Mouse (Mus musculus): ENCODE measurements around the gene Fignl1.

The Fignl1 gene

DNA sequence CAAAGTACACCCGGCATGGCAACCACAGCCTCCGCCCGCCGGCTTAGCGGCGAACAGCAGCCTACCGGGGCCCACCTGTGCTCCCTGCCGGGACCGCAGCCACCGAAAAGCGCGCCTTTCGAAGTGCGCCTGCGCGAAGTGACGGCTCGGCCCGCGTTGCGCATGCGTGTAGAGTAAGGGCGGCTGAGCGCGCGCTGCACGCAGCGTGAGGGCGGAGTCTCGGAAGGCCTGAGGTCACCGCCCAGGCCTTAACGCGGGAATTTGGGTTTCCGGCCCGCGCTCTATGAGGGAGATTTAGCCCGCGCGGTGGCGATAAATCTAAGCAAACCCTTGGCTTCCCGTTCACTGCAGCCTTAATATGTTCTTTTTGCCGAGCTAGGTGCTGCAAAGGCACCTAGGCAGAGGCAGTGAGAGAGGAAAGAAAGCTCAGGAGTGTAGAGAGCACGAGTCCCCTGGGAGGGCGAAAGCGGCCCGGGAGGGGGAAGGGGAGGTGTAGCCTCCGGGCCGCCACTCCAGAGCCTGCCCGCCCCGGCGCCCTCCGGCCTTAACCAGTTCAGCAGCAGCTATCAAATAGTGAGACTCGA lies at the start of gene Fignl1:
Gene Fignl1 (minus strand): TSS at position 143 of the 584 bp plus-strand sequence.
- peak; percentile 99 for DNase-seq (ENCODE audit: low read depth, low spot score)

GRCm38 (mm10) chr11:11856959-11857358 lies 48.2 kb upstream of the Fignl1 start:
- DNase-seq (ENCODE audit: low read depth, low spot score) = no peak

GRCm38 (mm10) chr11:11855685-11856131 lies 46.9 kb upstream of the Fignl1 start:
- no peak for DNase-seq (ENCODE audit: low read depth, low spot score)

DNA sequence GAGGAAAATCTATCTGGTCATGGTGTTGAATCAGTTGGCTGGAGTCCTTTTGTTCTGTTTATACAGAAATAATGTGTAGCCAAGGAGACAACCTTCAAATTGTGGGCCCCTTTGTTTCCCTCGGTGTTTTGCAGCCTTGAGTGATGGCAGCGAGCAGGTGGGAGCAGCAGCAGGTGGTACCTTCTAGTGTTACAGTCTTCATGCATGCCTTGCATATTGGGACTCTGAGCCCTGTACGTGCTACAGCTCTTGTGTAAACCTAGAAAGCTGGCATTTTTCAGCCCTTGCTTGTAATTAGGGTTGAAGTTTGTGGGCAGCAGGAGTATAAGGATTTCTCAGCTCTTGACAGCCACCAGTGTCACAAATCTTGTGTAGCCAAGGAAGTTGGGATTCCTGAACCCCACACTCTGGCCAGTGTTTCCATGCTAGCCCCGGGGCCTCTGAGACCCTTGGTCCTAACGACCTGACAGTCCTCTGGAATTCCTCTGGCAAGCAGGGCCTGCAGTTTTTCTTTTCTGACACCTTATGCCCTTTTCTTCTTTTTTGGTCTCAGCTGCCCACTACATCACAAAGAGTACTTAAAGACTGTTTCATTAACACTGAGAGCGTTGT lies 46.4 kb upstream of the Fignl1 start:
- peak; percentile 84 for DNase-seq (ENCODE audit: low read depth, low spot score)

- DNase-seq (ENCODE audit: low read depth, low spot score) = no peak
Measured at GRCm38 (mm10) chr11:11853731-11854461, 45.1 kb upstream of the Fignl1 start.

- DNase-seq (ENCODE audit: low read depth, low spot score) = peak; percentile 55
Measured at GRCm38 (mm10) chr11:11851957-11852505, 43.3 kb upstream of the Fignl1 start.

DNA sequence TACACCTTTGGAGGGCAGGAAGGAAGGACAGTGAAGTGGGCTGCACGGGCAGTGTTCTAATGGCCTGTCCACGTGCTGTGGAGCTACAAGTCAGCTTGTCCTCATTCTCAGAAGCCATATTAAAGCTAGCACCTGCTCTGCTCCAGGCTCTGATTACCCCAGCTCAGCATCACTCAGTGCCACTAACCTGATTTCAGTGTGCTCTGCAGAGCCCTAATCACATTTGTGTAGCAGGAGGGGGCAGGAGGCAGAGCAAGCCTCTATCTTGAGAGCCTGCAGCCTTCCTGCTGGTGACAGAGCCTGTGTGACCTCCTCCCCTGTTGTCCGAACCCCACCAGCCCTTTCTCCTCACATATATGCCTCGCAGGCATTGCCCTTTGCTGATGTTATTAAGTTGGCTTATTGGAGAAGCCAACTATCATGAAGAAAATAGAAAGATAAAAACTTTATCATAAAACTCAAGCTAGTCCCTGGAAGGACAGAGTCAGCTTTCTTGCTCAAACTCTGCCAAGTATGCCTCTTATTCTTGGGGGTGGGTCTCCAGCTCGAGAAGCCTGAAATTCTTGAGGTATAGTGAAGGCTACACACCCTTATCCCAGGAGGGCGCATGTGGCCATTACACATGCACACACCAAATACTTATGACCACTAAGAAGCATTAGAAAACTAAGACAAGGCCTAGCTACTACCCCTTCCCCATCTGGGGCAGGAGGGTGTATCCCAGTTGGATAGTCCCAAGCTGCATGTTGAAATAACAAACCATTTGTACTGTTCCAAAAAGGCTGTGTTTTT lies 41.9 kb upstream of the Fignl1 start:
- DNase-seq (ENCODE audit: low read depth, low spot score) = no peak

DNA sequence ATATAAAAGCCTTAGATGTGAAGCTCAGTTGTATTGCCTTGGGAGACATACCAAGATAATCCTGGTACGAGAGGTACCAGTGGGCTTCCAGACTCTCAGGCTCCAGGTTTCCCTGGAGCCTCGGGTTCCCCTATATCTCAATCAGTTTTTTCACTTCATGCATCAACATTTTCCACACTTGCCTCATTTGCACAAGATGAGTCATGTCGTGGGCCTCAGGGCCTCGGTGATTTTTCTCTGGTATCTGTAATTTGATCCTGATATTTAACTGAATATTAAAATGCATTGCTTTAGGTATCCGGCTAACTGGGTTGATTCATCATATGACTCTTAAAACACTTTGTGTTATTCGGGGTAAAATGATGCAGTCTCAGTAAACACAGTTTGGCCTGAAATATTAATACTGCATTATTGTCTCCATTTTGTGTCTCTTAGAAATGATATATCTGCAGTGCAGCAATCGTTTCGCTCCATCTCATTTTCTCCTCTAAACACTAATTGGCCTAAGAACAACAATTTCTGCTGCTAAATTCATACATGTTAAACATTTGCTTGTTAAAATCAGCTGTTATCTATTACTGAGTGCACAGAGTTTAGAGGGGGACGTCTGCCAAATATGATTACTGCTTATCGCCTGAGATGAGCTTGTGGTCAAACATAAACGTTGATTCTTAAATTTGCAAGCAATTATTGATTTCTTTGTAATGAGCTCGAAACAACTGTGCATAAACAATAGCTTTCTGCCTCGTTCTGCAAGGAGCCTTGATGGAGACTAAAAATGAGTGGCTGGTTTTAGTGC lies 41.0 kb upstream of the Fignl1 start:
- no peak for DNase-seq (ENCODE audit: low read depth, low spot score)

- no peak for DNase-seq (ENCODE audit: low read depth, low spot score)
Measured at GRCm38 (mm10) chr11:11848467-11848866, 39.7 kb upstream of the Fignl1 start.

DNA sequence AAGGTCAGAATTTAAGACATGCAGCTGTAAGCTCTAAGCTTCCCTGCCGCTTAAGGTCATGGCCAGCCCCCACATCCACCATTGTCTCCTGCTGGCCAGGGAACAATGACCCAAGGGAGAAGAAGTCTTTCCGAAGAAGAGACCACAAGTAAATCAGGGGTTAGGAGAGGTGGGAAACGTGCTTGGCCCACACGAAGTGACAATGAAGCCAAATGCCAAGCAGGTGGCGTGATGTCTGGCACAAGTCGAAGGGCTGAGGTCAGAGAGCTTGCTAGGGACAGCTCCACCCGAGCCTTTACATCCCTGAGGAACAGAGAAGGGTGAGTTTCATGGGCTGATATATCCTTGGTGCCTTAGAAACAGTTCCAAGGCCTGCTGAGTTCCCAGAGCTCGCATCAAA lies 36.3 kb upstream of the Fignl1 start:
- no peak for DNase-seq (ENCODE audit: low read depth, low spot score)

DNA sequence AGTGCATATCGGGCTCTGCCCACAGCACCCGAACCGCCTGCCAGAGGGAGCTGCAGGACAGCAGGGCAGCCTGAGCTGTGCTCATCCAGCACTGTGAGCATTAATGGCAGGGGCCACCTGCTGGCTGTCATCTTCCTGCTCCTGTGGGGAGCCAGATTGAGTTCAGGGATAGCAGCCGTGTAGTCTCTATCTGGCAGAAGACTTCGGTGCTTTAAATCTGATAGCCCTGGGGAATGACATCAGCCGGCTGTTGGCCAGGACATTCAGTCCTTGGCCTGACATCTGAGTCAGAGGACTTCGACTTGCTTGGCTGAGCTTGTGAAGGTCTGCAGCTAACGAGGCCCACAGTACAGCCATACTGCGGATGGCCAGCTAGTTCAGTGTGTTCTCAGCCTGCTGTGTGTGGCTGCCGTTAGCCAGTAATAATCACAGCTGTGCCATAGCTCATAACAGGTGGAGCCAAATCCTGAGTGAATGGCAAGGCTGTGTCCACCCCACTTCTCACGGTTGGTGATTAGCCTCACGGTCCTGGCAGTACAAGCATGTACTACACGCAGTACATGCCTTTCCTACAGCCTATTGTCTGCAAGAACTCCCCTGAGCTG lies 35.7 kb upstream of the Fignl1 start:
- peak; percentile 56 for DNase-seq (ENCODE audit: low read depth, low spot score)

- no peak for DNase-seq (ENCODE audit: low read depth, low spot score)
Measured at GRCm38 (mm10) chr11:11841590-11841989, 32.8 kb upstream of the Fignl1 start.

- no peak for DNase-seq (ENCODE audit: low read depth, low spot score)
Measured at GRCm38 (mm10) chr11:11840746-11841145, 32.0 kb upstream of the Fignl1 start.

DNA sequence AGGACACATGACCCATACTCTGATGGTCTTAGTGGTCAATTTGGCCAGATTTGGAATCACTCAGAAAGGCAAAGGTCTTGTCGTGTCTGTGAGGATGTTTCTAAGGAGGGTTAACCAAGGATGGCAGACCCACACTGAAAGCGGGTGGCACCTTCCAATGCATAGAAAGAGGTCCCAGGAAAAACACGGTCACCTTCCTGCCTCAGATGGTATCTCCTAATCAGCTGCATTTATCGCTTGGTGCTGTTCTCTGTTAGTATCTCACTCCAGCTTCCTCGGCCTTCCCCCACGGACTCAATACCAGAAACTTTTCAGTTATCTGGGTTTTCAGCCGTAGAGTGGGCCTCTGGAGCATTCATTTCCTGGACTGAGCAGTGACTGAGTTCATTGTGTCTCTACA lies 31.1 kb upstream of the Fignl1 start:
- DNase-seq (ENCODE audit: low read depth, low spot score) = no peak

- DNase-seq (ENCODE audit: low read depth, low spot score) = no peak
Measured at GRCm38 (mm10) chr11:11837384-11837783, 28.6 kb upstream of the Fignl1 start.

- DNase-seq (ENCODE audit: low read depth, low spot score) = no peak
Measured at GRCm38 (mm10) chr11:11836713-11837370, 28.1 kb upstream of the Fignl1 start.

DNA sequence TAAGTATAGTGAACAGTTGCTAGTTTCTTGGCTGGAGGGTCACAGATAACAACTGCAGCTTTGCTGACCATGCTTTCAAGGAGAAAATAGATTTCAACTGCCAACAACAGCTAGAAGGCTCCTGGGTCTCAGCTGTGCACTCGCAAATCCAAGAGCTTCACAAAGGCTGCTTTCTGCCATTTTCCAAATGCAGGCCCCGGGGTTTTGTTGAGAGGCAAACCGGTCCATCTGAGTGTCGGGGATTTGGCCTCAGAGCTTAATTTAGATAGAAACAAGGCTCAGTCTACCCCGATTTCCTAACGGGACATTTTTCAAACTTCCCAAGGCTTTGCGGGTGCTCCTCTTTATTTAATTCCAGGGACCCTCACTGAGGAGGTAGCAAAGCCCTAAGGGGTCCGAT lies 27.5 kb upstream of the Fignl1 start:
- no peak for DNase-seq (ENCODE audit: low read depth, low spot score)

GRCm38 (mm10) chr11:11835791-11836190 lies 27.0 kb upstream of the Fignl1 start:
- no peak for DNase-seq (ENCODE audit: low read depth, low spot score)

- DNase-seq (ENCODE audit: low read depth, low spot score) = no peak
Measured at GRCm38 (mm10) chr11:11835361-11835760, 26.6 kb upstream of the Fignl1 start.

- peak; percentile 88 for DNase-seq (ENCODE audit: low read depth, low spot score)
Measured at GRCm38 (mm10) chr11:11833100-11833499, 24.3 kb upstream of the Fignl1 start.

All from mesoderm, embryonic 11.5 days (tissue).